Mouse (Mus musculus): Measurements from ENCODE around the gene Trappc1. TPM values are rescaled to one million over a fixed set of nuclear protein-coding genes. Genes with fewer than 3 reads are reported as not detected.
A peak's percentile ranks its signal among the peaks of the same experiment; 100 is the strongest.

Gene Trappc1
- polyA plus RNA-seq, 1 experiment, result 62.5 TPM

DNA sequence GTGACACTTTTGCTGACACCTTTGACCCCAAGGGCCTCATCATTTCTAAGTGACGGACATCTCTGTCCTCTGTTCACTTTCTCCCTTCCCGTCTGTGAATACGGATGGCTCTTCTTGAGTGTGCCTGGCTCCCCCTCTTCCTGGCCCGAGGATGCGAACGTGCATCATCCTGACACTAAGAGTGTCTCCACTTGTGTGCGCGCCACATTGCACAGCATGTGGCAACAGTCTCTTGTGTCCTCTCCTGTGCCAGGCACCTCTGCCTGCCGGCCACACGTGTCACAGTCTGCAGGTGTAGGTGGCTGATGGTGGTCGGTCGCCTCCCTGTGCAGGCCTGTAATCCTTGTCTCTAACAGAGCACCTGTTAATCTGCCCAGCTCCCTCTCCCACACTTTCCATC, 47.8 kb downstream of the Trappc1 start:
- 74% methylated on average over 12 of the region's 12 CpGs for WGBS
- Histone ChIP-seq H3K4me3 (ENCODE audit: control insufficient read depth, insufficient read depth, low read length) (no peak overlapping the region), H3K27me3 (ENCODE audit: control insufficient read depth, insufficient read depth, low read length) (no peaks in the 10 kb centered on the region), H3K4me1 (replicated peaks; ENCODE audit: control insufficient read depth, insufficient read depth, low read length) (peaks cover 30% of the 10 kb centered on the region), H3K27ac (ENCODE audit: control insufficient read depth, insufficient read depth, low read length) (peak overlapping the region; percentile 62; the same call in 1 of the 2 replicates), H3K36me3 (ENCODE audit: control insufficient read depth, insufficient read depth, low read length) (no peaks in the 10 kb centered on the region)
- no peak for DNase-seq
- TF ChIP-seq CTCF (IDR thresholded peaks at IDR 0.05; ENCODE audit: borderline replicate concordance, control insufficient read depth, extremely low read depth, insufficient read depth, low read length, poor library complexity), result no peak
- no peak for TF ChIP-seq POLR2A (IDR thresholded peaks at IDR 0.05; ENCODE audit: control insufficient read depth, extremely low read depth, insufficient read depth, low read length, poor library complexity)

DNA sequence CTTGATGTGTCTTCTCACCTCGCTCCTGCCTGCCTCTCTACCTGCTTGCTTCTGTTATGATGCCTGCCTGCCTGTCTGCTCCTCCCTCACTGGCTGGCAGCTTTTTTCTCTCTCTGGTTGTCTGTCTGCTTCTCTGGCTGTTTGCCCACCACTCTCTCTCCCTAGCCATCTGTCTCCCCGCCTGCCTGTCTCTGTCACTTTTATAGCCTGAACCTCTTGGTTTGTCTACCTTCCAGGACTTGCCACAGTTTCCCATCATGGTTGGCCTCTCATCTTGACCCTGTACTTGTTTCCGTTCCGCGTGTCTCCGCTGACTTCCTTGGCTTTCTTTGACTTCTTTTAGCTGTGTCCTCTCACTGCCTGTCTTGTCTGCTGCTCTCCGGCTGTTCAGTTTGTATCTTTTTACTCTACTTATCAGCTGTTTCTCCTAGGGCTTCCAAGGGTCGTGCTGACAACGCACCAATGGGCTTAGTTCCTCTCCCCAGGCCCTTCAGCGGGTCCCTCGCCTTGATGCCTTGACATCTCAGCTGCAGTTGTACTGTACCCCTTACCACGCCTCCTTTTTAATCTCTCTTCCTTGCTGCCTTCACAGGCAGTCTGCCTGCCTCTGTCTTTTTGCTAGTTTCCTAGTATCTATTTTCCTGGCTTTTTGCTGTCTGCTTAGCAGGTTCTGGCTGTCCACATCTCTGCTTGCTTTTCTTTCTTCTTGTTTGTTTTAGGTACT, 48.4 kb downstream of the Trappc1 start:
- 19% methylated on average over 12 of the region's 12 CpGs for WGBS
- Histone ChIP-seq H3K36me3 (ENCODE audit: control insufficient read depth, insufficient read depth, low read length) (no peaks in the 10 kb centered on the region), H3K4me1 (replicated peaks; ENCODE audit: control insufficient read depth, insufficient read depth, low read length) (peaks cover 29% of the 10 kb centered on the region), H3K27me3 (ENCODE audit: control insufficient read depth, insufficient read depth, low read length) (no peaks in the 10 kb centered on the region), H3K4me3 (ENCODE audit: control insufficient read depth, insufficient read depth, low read length) (no peak overlapping the region), H3K27ac (ENCODE audit: control insufficient read depth, insufficient read depth, low read length) (peak overlapping the region; percentile 62)
- TF ChIP-seq CTCF (IDR thresholded peaks at IDR 0.05; ENCODE audit: borderline replicate concordance, control insufficient read depth, extremely low read depth, insufficient read depth, low read length, poor library complexity) (no peak), POLR2A (IDR thresholded peaks at IDR 0.05; ENCODE audit: control insufficient read depth, extremely low read depth, insufficient read depth, low read length, poor library complexity) (no peak)
- peak; percentile 19 for DNase-seq

DNA sequence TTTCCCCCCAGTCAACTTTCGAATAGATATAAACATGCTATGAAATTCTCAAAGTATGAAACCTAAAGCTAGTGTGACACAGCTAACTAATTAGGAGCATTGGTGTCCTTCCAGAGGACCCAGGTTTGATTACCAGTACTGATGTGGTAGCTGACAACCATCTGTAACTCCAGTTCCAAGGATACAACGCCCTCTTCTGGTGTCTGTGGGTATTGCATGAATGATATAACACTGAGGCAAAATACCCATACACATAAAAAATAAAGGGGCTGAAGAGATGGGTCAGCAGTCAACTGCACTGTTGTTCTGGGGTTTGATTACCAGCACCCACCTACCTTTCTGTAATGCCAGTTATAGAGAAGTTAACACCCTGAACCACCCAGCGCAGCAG, 49.0 kb downstream of the Trappc1 start:
- Histone ChIP-seq H3K4me3 (ENCODE audit: control insufficient read depth, insufficient read depth, low read length) (no peak overlapping the region), H3K27ac (ENCODE audit: control insufficient read depth, insufficient read depth, low read length) (no peak overlapping the region), H3K4me1 (replicated peaks; ENCODE audit: control insufficient read depth, insufficient read depth, low read length) (peaks cover 24% of the 10 kb centered on the region), H3K36me3 (ENCODE audit: control insufficient read depth, insufficient read depth, low read length) (no peaks in the 10 kb centered on the region), H3K27me3 (ENCODE audit: control insufficient read depth, insufficient read depth, low read length) (no peaks in the 10 kb centered on the region)
- DNase-seq, result no peak
- WGBS, result 65% methylated on average over 3 of the region's 3 CpGs
- TF ChIP-seq CTCF (IDR thresholded peaks at IDR 0.05; ENCODE audit: borderline replicate concordance, control insufficient read depth, extremely low read depth, insufficient read depth, low read length, poor library complexity), result no peak
- no peak for TF ChIP-seq POLR2A (IDR thresholded peaks at IDR 0.05; ENCODE audit: control insufficient read depth, extremely low read depth, insufficient read depth, low read length, poor library complexity)

DNA sequence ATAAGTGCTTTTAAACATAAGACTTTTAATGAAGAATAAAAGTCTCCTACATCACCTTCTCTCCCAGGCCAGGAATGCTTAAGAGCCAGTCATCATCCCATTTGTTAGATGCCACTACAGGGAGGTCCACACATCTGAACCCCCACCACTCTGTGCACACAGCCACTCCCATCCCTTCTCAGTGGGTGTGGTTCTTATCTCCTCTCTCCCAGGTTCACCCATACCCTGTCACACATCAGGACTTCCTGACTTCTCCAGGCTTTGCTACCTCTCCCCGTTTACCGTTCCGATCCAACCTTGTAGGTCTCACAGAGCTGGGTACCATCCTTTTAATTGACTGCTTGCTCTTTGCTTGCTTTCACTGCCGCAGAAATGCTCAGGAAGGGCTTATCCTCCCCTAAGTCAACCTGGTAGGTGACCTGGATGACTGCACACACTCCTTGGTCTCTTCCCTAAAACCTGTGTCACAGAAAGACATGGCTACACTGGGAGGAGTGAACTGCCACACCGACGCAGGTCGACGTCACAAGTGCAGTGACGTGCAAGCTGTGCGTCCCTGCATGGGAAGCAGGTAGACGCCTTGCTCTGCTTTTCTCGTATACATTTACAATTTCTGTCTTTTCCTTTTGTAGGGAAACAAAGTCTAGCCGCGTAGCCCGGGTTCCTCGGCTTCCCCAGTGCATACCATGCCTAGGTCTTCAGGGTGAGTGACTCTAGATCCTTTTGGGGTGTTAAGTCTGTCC, 49.6 kb downstream of the Trappc1 start:
- DNase-seq, result no peak
- Histone ChIP-seq H3K4me3 (ENCODE audit: control insufficient read depth, insufficient read depth, low read length) (no peak overlapping the region), H3K27me3 (ENCODE audit: control insufficient read depth, insufficient read depth, low read length) (no peaks in the 10 kb centered on the region), H3K4me1 (replicated peaks; ENCODE audit: control insufficient read depth, insufficient read depth, low read length) (peaks cover 18% of the 10 kb centered on the region), H3K36me3 (ENCODE audit: control insufficient read depth, insufficient read depth, low read length) (no peaks in the 10 kb centered on the region), H3K27ac (ENCODE audit: control insufficient read depth, insufficient read depth, low read length) (no peak overlapping the region)
- TF ChIP-seq CTCF (IDR thresholded peaks at IDR 0.05; ENCODE audit: borderline replicate concordance, control insufficient read depth, extremely low read depth, insufficient read depth, low read length, poor library complexity), result no peak
- no peak for TF ChIP-seq POLR2A (IDR thresholded peaks at IDR 0.05; ENCODE audit: control insufficient read depth, extremely low read depth, insufficient read depth, low read length, poor library complexity)
- 97% methylated on average over 16 of the region's 16 CpGs for WGBS

Other genes starting within 250 kb of the Trappc1 start
- 159 and 175 TPM in 2 replicates for gene Vamp2, start 235.5 kb upstream of the Trappc1 start, polyA plus RNA-seq (2012; rRNA removed)
- gene Per1, start 228.8 kb upstream of the Trappc1 start, polyA plus RNA-seq (2012; rRNA removed), result 28.0 and 29.6 TPM in 2 replicates
- 0.69 and 1.1 TPM in 2 replicates for gene Hes7, start 203.6 kb upstream of the Trappc1 start, polyA plus RNA-seq (2012; rRNA removed)
- 0.65 and 1.3 TPM in 2 replicates for gene 9130213A22Rik, start 201.4 kb upstream of the Trappc1 start, polyA plus RNA-seq (2012; rRNA removed)
- 2.0 and 2.5 TPM in 2 replicates for gene Aloxe3, start 198.1 kb upstream of the Trappc1 start, polyA plus RNA-seq (2012; rRNA removed)
- 1.00 and 1.1 TPM in 2 replicates for gene Alox12b, start 167.0 kb upstream of the Trappc1 start, polyA plus RNA-seq (2012; rRNA removed)
- 0.43 and 0.57 TPM in 2 replicates for gene Alox8, start 126.1 kb upstream of the Trappc1 start, polyA plus RNA-seq (2012; rRNA removed)
- gene Gucy2e, start 86.9 kb upstream of the Trappc1 start, polyA plus RNA-seq (2012; rRNA removed), result 0.26 and 0.40 TPM in 2 replicates
- gene Cntrob, start 205 bp upstream of the Trappc1 start, polyA plus RNA-seq (2012; rRNA removed), result 41.5 and 43.8 TPM in 2 replicates
- 2.9 and 3.5 TPM in 2 replicates for gene Kcnab3, start 2.3 kb downstream of the Trappc1 start, polyA plus RNA-seq (2012; rRNA removed)
- gene Rnf227, start 16.5 kb downstream of the Trappc1 start, polyA plus RNA-seq (2012; rRNA removed), result 3.3 and 4.1 TPM in 2 replicates
- gene Chd3, start 45.4 kb downstream of the Trappc1 start, polyA plus RNA-seq (2012; rRNA removed), result 278 and 280 TPM in 2 replicates
- gene Naa38, start 71.5 kb downstream of the Trappc1 start, polyA plus RNA-seq (2012; rRNA removed), result 139 and 170 TPM in 2 replicates
- 37.2 and 41.5 TPM in 2 replicates for gene Cyb5d1, start 71.7 kb downstream of the Trappc1 start, polyA plus RNA-seq (2012; rRNA removed)
- 7.3 and 9.3 TPM in 2 replicates for gene Tmem88, start 74.3 kb downstream of the Trappc1 start, polyA plus RNA-seq (2012; rRNA removed)
- gene Kdm6b, start 89.7 kb downstream of the Trappc1 start, polyA plus RNA-seq (2012; rRNA removed), result 61.0 and 77.3 TPM in 2 replicates
- 0.28 and 0.39 TPM in 2 replicates for gene Dnah2, start 225.1 kb downstream of the Trappc1 start, polyA plus RNA-seq (2012; rRNA removed)
- 3.7 and 8.7 TPM in 2 replicates for gene Efnb3, start 236.2 kb downstream of the Trappc1 start, polyA plus RNA-seq (2012; rRNA removed)